Mouse (Mus musculus): ENCODE data around the gene Cdca7. TPM values are rescaled to one million over a fixed set of nuclear protein-coding genes. Genes with fewer than 3 reads are reported as not detected.
A peak's percentile ranks its signal among the peaks of the same experiment; 100 is the strongest.

The Cdca7 gene
- polyA plus RNA-seq, 1 experiment from 2014 or later = 157 TPM

- Histone ChIP-seq H3K4me1 (0 out of 2 replicates have a peak, but pooled peaks cover 5% of the 10 kb centered on the region), H3K36me3 (no peaks in the 10 kb centered on the region), H3K27ac (no peak overlapping the region), H3K9ac (no peak overlapping the region), H3K9me3 (no peaks in the 10 kb centered on the region), H3K4me3 (no peak overlapping the region), H3K4me2 (no peak overlapping the region), H3K27me3 (no peaks in the 10 kb centered on the region)
- WGBS = 66% methylated on average over 10 of the region's 10 CpGs
- ATAC-seq (ENCODE audit: borderline replicate concordance, extremely low read depth, low FRiP score, low TSS enrichment) = no peak
These were observed 53.0 kb downstream of the Cdca7 start for GRCm38 (mm10) chr2:72529026-72529357.

DNA sequence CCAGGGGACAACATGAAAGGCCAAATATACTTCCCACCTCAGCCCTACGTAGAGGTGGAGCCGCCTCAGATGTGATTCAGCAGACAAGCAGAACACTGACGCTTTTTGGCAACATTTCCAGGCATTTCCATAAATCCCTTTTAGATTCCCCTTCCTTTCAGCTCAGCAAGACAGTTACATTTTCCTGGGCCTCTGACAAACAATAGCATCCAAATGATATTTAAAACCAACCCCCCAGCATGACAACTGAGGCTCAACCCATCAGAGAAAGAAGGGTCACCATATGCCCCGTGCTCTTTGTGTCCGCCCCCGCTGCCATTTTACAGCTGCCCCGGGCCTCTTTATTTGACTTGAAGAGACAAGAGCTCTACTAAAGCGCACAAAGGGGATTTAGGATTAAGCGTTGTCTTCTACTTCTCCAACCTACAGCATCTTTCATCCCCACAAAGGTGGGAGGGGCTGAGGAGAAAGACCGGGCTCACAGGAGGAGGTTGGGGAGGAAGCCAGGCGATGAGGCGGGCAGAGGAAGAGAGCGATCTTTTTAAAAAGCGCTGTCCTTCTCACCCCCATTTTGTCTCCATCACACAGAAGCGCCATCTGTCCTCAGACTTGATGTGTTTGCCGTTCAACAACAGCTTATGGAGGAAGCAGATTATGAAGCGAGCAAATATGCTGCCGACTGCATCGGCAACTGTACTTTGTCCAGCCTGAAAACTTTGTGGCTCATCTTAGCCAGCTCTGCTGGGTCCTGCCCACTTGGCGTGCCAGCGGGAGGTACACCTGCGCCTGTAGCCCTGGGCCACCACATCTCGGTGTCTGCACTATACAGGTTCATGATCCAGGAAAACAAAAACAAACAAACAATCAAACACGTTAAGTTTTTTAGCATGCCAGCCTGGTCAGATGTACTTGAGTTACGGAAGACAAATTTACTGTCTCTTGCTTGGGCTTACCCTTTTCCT is 53.7 kb downstream of the Cdca7 start:
- Histone ChIP-seq H3K4me2 (peak overlapping the region; percentile 27), H3K9ac (no peak overlapping the region), H3K9me3 (no peaks in the 10 kb centered on the region), H3K4me1 (0 out of 2 replicates have a peak, but pooled peaks cover 5% of the 10 kb centered on the region), H3K27ac (no peak overlapping the region), H3K4me3 (no peak overlapping the region), H3K27me3 (no peaks in the 10 kb centered on the region), H3K36me3 (no peaks in the 10 kb centered on the region)
- ATAC-seq (ENCODE audit: borderline replicate concordance, extremely low read depth, low FRiP score, low TSS enrichment) = no peak
- WGBS = 46% methylated on average over 25 of the region's 25 CpGs

- no peak overlapping the region for H3K9ac ChIP-seq
- no peaks in the 10 kb centered on the region for H3K36me3 ChIP-seq
- 25% methylated on average over 1 of the region's 1 CpGs for WGBS
- no peaks in the 10 kb centered on the region for H3K4me1 ChIP-seq
- no peak overlapping the region for H3K27ac ChIP-seq
- ATAC-seq (ENCODE audit: borderline replicate concordance, extremely low read depth, low FRiP score, low TSS enrichment) = no peak
- no peaks in the 10 kb centered on the region for H3K27me3 ChIP-seq
- no peak overlapping the region for H3K4me3 ChIP-seq
- H3K4me2 ChIP-seq = no peak overlapping the region
- H3K9me3 ChIP-seq = no peaks in the 10 kb centered on the region
These were observed 59.9 kb downstream of the Cdca7 start for GRCm38 (mm10) chr2:72535889-72536288.

Other genes with a start within 250 kb of the Cdca7 start
- gene Map3k20, start 190.5 kb upstream of the Cdca7 start, polyA plus RNA-seq (2015; fragmentation: Nextera tagmentation; extraction: Ambion mirVana) = 30.2 and 31.2 TPM in 2 replicates

Data from lung, embryonic 15.5 days (tissue).